Mouse (Mus musculus) inflammation-experienced regulatory T-cells, adult 6 months (primary cell): ENCODE results near the gene Pigr. TPM values are rescaled to one million over a fixed set of nuclear protein-coding genes. Genes with fewer than 3 reads are reported as not detected.

ENCODE experiments used
- ATAC-seq: one replicate; pipeline ENCODE4 v1.8.0; 2017
- polyA plus RNA-seq, 3 experiments: library from polyadenylated mRNA; unstranded; fragments of 100-300 nt; shearing (Covaris generic); gene quantifications; one replicate each; pipeline ENCODE4 v1.2.1; 2017

The Pigr gene
- polyA plus RNA-seq = under 1 TPM in 1 of 3 experiments, not detected in 2; 0.19 TPM

DNA sequence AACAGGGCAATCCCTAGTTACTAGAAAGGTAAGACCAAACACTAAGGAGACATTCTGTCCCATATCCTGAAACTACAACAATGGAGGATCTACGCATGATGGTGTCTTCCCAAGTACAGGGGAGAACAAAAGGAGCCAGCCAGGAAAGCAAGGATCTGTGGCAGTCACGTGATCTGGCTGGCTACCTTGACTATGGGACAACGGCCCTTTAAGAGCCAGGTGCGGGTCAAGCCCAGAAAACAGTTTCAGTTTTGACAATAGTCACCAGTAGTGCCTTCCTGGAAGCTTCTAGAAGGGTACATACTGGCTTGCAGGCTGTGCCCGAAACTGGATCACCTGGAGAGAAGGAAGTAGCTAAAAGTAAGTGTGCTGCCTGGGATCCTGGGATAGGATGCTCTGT, at the start of gene Pigr:
Gene Pigr (plus strand): TSS at position 237 of the 400 bp plus-strand sequence.
- no peak for ATAC-seq

- no peak for ATAC-seq
Measured at GRCm38 (mm10) chr1:130779867-130780266, 46.6 kb upstream of the Pigr start.

DNA sequence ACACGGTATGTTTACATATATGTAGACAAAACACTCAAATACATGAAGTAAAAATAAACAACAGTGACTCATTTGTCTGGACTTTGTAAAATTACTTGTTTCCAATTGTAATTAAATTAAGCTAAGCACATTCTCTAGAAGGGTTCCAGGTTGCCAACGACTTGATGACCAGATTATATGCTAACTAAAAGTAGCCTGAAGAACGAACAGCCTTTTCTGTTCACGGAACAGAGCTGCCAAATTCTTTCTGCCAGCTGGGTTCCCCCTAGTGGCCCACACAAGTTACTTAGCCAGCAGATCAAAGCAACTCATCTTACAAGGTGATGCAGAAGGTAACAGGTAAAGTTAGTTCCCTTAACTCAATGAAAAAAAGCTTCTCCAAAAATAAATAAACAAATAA, 42.4 kb upstream of the Pigr start:
- ATAC-seq = no peak

DNA sequence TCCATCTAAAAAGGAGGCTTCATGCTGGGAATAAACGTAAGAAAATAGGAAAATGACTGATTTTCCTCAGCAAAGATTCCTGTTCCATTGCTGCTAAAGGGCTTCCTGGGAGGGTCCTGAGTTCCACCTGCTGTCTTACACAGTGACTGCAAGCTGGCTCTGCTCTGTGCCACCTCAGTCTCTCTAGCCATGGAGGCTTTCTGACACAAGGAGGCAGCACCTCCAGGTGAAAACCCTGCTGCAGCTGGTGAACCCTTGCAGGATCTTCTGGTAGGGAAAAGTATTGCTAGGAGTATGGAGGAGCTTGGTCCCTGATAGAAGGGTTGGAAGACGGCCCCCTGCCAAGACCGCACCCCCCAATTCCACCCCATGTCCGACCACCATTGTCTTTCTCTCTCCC, 39.5 kb upstream of the Pigr start:
- ATAC-seq = no peak

DNA sequence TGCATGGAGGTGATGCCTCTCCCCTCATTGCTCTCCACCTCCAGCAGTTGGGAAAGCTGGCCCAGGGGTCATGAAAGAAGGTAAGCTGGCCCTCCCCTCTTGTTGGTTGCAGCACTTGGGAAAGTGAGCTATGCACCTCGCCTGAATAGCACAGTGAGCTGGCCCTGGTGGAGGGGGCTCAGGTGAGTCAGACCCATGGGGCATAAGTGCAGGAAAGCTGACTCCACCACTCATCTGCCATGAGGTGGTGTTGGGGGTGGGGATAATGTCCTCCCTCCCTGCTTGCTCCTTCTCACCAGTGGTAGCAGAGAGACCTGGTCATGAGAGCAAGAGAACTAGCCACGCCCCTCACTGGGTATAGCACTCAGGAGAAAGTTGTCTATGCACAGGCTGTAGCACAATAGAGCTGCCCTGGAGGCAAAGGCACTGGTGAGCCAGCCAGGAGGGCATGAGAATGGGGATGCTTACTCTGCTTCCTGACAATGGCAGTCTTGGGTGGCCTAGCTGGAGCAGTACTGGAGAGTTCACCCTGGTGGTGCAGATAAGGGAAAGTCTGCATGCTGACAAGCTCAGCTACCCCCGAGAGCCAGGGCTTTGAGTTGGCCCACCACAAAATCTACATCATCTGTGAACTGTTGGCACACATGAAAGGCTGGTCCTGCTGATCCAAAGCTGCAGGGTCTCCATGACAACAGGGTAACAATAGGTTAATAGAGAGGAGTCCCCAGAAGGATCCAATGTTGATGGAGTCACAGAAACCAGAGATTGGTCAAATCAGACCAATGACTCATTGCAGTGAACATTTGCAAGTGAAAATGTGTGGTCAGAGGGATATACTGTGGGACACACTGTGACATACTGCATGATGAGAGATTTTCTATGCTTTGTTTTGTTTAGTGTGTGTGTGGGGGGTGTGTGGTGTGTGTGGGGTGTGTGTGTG, 36.7 kb upstream of the Pigr start:
- no peak for ATAC-seq

GRCm38 (mm10) chr1:130795331-130795730, 31.2 kb upstream of the Pigr start:
- ATAC-seq = no peak

GRCm38 (mm10) chr1:130796967-130797684, 29.4 kb upstream of the Pigr start:
- ATAC-seq = no peak

DNA sequence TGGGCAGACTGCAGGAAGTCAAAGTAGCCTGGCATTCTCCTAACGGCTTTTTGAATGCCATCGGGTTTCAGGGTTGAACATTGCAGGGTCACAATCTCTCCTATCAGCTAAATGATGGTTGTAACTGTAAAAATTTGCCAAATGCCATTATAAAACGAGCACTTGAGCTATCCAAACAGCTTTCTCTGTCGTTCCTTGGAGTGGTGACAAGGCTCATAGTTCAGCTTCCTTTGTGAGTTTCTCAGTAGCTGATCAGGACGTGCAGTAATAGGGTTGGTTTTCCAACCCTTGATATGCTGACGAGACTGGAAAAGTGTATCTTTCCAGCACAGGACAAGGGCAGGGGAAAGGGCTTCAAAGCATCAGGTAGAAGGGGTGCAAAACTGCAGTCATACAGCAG, 28.4 kb upstream of the Pigr start:
- ATAC-seq = no peak

- ATAC-seq = no peak
Measured at GRCm38 (mm10) chr1:130798551-130798950, 27.9 kb upstream of the Pigr start.

GRCm38 (mm10) chr1:130799399-130799798, 27.1 kb upstream of the Pigr start:
- no peak for ATAC-seq

DNA sequence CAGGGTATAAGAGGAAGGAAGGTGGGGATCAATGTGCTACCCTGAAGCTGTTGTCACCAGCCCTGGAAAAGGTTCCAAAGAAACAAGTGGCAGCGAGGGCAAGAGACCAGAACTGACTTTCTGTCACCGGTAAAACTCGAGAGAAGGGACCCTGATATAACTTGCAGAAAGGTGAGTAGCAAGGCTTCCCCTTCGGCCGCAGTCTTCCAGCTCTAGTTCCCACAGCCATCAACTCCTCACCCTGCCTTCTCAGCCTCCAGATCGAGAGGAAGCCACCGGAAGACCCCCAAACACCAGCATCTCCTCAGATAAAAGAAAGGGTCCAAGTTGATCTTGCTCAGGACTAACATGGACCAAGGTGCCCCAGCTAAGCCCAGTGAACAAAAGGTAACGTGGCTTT, 25.9 kb upstream of the Pigr start, which contains the start of gene Fcamr:
Gene Fcamr (plus strand): TSS at position 301 of the 400 bp plus-strand sequence.
- ATAC-seq = no peak

DNA sequence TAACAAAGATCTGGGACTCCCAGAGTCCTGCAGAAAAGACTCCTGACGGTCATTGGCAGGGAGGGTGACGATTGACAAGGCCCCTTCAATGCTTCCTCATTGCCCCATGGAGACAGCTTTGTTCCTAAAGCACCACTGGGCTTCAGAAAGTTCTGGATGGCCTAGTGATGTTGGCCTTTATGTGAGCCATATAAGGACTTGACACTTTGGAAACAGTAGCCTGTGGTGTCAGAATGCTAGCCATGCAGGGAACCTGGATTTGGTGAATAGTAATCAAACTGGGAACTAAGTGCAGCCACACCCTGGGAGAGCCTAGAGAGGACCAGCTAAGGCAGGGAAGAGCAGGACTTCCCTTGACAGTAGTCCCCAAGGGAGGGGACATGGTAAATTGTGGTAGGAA, 25.0 kb upstream of the Pigr start:
- no peak for ATAC-seq

- no peak for ATAC-seq
Measured at GRCm38 (mm10) chr1:130802976-130803375, 23.5 kb upstream of the Pigr start.

DNA sequence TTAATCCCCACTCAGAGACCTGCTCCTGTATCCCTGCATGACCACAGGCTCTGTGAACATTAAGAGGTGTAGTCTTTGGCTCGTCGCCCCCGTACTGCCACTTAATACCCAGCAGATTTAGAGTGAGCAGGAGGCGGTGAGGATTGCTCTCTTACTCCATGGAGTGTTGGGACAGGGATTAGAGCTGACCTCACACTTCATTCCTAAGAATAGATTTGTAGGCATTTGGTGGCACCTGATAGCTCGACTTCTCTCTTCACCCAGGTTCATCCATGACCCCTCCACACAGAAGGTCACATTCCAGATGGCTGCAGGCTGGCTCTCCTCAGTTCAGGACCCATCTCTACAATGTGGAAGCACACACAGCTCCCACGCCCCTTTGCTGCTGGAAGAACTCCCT, 22.2 kb upstream of the Pigr start:
- no peak for ATAC-seq

GRCm38 (mm10) chr1:130810906-130811305, 15.6 kb upstream of the Pigr start:
- no peak for ATAC-seq

GRCm38 (mm10) chr1:130811316-130811715, 15.2 kb upstream of the Pigr start:
- ATAC-seq = no peak

GRCm38 (mm10) chr1:130819737-130820136, 6.7 kb upstream of the Pigr start:
- ATAC-seq = no peak

- peak; percentile 93 for ATAC-seq
Measured at GRCm38 (mm10) chr1:130820316-130821148, 6.0 kb upstream of the Pigr start.

GRCm38 (mm10) chr1:130821149-130821471, 5.4 kb upstream of the Pigr start:
- no peak for ATAC-seq

DNA sequence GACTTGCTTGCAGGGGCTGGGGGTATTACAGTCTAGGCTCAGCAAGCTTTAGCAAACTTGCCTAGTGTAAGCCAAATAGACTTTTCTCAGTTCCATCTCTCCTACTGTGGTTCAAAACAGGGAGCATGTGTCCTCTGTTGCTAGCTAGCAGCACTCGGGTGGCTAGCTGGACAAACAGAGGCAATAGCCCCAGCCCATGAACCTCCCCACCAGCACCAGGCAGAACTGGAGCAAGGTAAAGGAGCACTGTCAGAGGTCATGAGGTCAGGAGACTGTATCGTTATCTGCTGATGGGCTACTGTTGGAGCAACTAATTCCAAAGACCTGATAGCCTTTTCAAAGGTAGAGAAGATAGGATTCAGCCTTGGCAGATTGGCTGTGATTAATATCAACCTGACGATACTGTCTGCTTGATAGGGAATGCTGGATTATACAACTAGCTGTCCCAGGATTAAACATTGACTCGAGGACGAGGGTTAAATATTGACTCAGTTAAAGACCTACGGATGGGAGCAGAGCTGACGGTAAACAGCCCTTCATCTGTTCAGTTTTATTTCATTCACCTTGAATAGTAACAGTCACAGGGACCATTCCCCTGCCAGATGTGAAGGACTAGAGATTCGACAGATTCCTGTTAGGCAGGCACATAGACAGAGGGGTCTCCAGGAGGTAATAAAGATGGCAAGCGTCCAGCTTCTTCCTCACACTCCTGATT, 4.4 kb upstream of the Pigr start:
- ATAC-seq = no peak

DNA sequence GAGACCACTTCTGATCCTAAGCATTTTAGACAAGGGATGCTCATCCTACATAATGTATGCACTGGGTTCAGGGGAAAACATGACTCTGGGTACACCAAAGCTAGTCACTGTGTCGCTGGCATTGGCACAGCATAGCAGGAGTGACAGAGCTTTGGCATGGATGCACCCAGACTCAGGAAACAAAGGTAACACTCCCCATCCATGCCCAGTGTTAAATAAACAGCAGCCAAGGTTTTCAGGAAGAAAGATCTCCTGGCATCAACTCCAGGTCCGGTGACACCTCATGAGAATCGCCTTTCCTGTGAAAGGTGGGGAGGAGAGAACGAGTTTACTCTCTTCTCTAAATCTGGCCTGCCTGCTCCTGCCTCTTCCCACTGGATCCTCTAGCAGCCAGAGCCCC, 2.2 kb downstream of the Pigr start:
- ATAC-seq = no peak
